Mouse (Mus musculus): ENCODE measurements around the gene Ank.

Ank gene

DNA sequence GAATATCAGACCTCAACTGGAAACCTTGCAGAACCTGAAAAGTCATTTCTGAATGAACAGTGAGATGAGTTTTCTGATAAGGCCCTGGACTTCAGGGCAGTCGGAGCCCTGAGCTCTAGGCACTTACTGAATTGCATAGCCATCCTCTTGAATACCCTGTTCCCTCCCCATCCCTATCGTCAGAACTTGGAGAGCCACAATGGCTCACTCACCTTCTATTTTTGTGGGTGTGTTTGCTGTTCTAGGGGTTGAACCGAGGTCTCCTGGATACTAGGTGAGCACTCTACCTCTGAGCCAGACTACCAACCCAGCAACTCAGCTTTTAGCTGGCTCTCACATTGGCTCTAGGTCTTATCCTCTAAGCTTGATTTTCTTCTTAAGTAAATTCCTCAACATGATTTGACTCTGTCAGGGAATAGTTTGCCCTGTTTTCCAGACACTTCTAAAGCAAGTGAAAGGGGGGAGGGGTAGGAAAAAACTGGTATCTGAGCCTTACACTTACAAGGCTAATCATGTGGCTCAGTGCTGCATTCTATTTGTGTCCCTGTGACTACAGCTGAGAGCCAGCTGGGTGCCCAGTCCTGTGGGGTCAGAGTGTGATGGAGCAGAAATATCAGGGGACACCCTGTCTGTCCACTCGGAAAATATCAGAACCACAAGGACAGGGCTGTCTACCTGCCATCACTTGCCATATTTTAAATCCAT is 71.2 kb downstream of the Ank start:
- no peak for DNase-seq (ENCODE audit: low spot score)

DNA sequence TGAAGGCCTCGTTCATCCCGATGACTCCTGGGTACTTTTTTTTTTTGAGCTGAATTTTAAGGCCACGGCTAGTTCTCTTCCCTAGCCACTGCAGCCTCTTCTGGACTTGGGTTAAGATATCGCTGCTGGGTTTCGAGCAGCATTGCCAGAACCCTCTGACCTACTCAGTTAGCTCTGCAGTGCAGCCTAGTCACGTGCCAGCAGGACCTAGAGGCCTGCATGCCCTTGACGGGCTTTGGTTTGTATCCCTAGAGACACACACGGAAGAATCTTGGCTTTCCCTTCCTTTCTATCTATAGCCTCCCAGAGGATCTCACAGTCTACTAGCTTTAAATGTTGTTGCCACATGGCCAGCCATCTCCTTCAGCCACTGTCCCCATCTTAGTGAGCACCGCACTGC is 73.3 kb downstream of the Ank start:
- DNase-seq (ENCODE audit: low spot score), result no peak

DNA sequence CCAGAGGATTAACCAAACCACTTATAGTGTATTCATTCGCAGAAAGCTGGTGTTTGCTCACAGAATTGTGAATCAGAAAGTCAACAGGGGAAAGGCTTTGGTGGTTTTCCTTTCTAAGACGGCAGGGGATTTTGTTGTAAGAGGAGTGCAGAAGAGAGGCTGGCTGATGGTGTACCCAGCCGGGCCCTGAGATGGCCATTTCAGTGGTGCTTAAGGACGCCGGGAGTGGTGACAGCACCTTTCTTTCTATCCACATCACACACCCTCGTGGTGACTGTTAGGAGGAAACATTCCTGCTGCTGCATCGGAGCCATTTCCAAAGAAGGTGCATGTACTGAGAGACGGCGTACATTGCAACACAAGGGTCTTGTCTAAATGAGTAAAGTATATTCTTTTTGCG is 78.7 kb downstream of the Ank start:
- no peak for DNase-seq (ENCODE audit: low spot score)

DNA sequence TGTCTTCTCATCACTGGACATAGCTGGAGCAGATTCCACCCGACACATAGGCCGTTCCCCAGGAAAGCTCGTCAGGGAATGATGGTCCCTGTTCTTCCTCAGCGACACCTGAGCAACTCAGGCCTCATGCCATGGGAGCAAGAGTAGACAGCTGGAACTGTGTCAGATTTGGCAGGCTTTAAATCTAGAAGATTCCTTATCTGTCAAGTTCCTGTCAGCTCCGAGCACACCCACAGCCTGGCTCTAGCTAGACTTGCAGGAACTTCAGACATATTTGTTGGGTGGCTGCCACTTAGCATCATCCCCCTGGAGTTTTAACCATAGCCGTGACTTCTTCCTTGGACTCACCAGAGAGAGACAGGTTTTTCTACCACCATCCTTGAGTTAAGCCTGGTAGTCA is 81.6 kb downstream of the Ank start:
- DNase-seq (ENCODE audit: low spot score), result no peak

DNA sequence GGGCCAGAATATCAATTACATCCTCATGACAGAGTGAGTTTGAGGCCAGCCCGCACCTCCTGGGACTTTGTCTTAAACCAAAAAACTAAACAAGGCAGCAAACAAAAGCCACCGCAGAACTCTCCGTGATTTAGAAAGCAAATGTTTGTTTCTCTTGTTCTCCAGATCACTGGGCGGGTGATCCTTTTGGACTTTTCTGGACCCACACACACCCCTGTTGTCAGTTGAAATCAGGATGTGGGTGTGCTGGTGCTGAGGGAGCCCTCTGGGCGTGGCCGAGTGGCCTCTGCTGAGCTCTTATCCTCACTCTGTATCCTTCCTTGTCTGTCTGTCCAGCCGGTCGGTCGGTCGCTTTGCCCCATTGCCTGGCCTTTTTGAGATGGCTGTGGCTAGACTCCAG is 82.6 kb downstream of the Ank start:
- no peak for DNase-seq (ENCODE audit: low spot score)

DNA sequence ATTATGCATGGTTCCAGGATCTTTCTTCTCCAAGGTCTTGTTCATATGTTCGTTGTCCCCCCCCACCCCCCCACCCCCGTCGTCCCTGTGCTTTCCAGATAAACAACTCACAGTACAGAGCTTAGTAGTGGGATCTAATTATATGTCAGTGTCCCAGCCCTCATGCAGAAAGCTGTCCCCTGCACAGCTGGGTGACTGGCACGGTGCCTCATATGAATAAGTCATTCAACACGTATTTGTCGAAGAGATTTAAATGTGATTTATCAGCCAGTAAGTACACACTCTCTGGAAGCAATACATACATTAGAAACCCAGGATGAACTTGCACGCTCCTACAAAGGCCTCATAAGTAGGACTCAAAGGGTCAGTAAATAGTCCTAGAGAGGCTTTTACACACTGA is 83.4 kb downstream of the Ank start:
- DNase-seq (ENCODE audit: low spot score), result no peak

DNA sequence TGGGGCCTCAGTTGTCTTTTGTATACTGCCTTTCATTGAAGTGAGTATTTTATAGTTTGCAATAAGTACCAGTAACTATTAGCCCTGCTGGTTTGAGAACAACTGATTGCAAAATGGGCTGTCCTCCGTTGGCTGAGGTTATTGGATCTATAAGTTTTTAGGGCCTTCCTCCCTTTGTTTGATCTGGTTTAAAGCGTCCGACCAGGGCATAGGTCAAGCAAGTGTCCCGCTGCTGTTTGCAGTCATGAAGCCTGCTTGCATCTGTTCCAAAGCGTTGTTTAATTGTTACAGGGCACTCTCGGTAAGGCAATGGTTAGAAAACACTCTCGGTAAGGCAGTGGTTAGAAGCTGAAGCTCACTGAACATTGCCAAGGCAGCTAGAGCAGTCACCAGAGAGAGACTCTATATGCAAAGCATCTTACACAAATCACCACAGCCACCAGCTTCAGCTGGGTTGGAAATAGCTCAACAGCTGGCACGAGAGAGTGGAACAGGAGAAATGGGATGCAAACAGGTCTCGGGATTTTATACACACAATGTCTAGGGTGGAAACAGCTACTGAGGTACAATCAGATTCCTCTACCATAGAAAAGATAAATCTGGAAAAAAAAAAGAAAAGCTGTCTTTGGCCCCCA is 84.0 kb downstream of the Ank start:
- no peak for DNase-seq (ENCODE audit: low spot score)

DNA sequence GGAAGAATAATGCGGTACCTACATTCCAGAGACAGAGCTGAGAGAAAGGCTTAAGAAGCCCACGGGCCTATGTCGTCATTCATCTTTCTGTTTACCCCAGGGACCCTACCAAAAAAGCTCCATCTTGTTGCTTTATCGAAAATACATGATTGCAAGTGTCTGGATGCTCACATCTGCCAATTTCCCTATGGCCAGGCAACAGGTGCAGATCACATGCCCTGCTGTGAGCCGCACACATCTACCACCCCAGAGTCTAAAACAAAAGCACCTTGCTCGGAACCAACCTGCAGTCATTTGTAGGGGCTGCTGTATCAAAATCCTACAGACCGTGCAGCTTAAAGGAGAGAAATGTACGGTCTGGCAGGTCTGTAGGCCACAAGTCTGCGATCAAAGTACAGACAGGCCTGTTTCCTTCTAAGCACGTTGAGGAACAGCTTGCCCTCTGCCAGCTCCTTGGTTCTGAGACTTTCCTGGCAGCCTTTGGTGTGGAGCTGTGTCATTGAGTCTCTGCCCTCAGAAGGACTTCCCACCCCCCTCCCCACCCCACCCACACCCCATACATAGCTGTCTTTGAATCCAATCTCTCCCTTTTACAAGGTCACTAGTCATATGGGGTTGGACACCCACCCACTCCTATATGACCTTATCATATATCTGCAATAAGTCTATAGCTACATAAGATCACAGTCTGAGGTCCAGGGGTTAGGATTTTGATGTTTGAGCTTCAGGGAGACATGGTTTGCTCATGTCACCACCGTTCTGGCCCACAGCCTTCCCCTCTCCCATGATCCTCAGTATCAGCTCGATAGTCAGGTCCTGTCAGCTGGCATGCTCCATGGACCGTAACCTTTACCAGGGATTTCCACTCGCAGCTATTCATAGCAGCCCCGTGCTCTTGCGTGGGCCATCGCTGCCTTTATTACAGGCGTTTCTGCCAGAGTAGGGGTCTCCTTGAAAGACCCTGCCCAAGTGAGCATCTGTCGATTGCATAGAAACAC is 84.9 kb downstream of the Ank start:
- DNase-seq (ENCODE audit: low spot score), result no peak

DNA sequence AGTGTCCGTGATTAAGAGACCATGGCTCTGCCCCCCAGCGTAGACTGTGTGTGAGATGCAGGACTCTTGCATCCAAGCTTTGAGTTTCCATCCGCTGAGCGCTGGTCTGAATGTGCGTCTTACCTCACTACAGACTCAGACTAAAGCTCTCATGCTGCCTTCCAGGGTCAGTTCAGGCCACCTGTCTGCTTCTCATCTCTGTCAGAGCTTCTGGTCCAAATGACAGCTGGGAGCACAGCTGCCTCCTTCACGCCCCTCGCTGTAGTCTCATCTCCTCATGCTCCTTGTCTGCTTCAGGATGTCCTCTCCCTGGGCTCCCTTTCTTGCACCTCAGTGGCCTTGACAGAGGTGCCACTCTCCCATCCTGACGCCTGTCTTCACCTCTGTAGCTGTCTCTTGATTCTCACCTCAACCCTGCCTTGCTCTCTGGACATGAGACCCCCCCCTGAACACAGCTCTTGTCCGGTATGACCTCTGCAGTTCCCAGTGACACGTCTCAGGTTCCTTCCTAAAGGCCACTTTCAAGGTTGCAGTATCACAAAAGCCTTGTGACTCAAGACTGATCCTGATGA is 85.7 kb downstream of the Ank start:
- no peak for DNase-seq (ENCODE audit: low spot score)

DNA sequence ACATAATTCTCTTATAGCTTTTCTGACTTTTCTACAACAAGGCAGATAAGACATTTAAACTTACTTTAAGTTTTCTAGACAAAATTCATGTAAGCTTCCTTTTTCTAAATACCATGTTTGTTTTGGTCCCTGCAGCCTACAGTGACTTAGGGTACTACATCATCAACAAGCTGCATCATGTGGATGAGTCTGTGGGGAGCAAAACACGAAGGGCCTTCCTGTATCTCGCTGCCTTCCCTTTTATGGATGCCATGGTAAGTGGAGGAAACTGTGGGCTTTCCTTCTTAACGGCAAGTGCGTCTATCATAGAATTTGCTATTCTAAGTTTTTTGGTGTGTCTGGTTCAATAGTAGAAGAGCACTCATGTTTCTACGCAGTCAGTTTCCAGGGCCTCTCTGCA is 87.1 kb downstream of the Ank start:
- no peak for DNase-seq (ENCODE audit: low spot score)

DNA sequence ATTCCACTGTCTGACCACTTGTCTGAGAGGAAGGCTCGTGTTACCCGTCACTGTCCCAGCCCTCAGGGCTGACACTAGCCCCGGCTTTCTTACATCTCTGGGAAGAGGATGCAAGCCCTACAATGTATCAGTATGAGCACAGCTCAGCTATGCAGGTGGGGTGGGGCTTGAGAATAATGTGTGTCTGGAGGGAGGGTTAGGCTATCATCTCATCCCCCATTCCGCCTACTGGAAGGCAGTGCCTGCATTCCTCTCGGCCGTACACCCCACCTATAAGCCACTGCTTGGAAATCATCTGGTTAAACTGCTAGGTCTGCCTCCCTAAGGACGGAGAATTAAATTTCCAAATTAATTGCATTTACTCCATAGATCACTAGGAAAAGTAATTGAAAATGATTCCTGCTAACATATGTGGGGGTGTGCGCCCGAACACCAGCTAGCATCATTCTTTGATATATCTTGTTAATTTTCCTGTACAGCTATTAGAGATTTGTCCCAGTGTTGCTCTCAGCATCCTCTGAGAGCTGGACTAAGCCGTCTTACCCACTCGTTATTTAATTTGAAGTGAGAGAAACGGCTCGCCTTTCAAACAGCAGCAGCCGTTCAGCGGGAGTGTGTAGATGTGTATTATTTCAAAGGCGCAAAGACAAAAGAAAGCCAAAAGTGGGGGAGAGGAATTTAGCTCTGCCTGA is 92.1 kb downstream of the Ank start:
- DNase-seq (ENCODE audit: low spot score), result no peak

DNA sequence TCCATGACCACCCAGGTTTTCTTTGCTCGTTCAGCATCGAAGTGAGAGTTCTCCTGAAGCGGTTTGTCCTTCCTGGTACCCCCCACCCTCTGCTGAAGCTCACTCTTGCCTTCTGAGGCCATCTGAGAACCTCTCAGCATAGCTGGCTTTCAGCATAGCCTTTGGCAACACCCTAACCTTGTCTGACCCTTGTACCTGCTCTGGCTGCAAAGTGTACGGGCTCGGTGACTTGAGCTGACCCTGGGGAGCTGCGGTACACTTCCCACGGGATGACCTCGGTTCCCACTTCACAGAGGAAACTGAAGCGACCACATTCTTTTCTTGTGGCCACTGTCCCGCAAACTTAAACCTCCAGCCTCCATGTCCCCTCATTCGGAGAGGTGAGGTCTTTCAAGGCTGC is 93.8 kb downstream of the Ank start:
- no peak for DNase-seq (ENCODE audit: low spot score)

DNA sequence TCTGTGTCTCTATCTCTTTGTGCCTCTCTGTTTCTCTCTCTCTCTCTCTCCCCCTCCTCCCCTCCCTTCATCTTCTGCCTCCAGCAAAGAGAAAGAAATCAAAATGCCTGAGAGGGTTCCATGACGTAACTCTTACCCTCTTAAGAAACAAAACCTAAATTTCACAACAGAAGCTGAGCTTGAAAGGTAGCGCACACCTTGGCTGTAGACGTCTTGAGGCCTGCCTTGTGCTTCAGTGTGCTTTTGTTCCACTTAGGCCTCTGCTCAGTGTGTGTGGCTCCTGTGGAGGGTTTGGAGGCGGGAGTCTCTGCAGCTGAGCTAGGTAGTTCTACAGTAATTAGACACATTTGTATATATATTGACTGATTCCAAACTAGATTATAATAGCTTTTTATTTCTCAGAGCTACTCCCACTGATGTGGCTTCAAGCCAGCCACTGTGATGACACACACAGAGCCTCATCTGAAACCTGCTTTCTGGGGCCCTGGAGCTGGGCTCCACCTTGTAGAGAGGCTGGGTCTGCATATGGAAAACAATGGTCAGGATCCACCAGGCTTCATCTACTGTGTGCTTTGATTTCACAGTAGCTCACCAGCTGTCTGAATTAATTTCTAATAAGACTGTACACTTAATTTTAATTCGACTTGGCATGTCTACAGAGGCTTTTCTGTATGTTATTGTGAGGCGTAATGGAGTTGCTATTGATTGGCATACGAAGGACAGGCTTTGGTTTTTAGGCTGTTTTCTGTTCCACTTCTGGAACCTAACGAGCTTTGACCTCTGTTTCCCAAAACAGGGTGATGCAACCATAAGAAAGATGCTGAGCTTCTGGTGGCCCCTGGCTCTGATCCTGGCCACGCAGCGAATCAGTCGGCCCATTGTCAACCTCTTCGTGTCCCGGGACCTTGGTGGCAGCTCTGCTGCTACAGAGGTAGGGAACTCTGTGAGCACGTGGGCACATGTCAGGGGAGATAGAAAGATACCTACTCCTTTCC is 97.9 kb downstream of the Ank start:
- no peak for DNase-seq (ENCODE audit: low spot score)

DNA sequence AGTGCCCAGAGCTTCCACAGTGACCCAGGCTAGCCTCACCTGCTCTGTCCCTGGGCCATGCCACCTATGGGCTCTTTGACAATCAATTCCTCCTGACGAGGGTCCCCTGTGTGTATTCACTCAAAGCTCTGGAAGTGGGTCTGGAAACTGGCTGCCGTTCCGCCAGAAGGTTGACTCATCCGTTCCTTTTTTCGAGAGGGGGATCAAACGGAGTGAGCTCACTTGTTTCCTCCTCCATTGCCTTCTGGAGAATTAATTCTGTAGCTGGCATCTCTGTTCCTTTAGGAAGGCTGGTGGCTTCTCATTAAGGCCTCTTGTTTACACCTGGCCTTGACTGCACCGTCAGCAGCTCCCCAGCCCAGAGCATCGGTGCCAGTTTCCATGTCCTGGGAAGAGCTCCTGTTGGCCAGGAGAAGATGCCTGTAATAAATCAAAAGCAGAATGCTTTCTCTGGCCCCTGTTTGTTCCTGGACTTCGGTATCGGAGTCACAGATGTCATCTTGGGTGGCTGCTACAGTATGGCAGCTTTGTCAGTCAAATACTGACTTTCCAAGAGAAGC is 99.2 kb downstream of the Ank start:
- DNase-seq (ENCODE audit: low spot score), result no peak

DNA sequence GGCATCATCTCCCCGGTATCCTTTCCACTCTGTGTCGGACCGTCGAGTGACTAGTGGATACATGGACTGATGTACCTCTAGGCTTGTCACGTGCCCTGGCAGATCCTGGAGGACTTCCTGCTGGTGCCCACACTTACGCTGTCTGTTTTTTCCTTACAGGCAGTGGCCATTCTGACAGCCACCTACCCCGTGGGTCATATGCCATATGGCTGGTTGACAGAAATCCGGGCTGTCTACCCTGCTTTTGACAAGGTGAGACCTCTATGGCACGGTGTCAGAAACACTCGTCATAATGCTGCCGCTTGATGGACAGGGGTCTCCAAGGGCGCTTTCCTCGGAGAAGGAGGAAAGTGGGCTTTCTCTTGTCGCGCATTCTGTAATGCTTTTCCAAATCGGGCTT is 100.9 kb downstream of the Ank start:
- no peak for DNase-seq (ENCODE audit: low spot score)

DNA sequence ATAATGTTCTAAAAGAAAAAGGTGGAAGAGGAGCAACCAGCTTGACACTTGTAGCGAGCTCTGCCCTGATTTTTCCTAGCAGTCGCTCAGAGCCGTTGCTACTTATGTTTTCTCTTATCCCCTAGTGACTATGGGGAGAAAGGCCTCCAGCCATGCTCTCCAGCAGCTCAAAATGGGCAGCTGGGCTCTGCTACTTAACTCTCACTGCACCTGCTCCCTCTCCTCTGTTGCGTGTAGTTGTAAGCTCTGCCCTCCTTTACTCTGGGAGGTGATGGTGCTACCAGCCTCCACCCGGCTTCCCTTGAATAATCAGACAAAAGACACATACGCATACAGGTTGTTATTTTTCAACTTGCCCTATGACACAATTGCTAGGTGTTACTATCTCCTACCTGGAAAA is 101.9 kb downstream of the Ank start:
- no peak for DNase-seq (ENCODE audit: low spot score)

DNA sequence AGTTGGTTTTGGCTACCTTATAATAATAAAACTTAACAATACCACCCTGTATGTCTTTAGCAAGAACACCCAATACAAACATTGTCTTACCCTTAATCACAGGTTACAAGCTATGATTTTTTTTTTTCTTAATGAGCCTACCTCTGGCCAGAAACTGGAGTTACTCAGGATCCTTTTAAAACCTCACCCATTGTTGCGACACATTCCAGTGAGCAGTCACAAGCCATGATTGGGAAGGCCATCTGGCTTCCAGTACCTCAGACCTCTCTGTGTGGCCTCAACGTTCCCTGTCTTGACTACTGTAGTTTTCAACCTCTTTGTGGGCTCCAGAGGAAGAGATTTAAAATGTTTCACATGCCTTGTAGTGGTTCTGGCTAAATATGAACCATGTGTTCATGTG is 103.4 kb downstream of the Ank start:
- no peak for DNase-seq (ENCODE audit: low spot score)

DNA sequence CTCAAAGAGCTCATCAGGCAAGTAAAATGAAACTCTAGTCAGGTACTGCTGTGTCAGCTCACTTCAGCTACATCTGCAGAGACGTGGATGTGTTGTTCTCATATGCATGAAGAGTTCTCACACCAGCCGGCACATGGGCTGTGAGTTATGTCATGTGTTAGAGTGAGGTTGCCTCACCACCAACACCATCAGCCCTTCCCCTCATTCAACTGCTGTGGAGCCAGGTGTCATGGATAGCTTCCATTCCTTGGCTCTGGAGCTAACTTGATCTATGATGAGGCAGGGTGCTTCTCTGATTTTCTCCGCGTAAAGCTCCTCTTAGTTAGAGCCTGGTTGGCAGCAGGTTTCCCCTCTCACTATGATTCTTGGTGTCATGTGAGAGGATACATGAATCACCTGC is 103.9 kb downstream of the Ank start:
- DNase-seq (ENCODE audit: low spot score), result no peak

DNA sequence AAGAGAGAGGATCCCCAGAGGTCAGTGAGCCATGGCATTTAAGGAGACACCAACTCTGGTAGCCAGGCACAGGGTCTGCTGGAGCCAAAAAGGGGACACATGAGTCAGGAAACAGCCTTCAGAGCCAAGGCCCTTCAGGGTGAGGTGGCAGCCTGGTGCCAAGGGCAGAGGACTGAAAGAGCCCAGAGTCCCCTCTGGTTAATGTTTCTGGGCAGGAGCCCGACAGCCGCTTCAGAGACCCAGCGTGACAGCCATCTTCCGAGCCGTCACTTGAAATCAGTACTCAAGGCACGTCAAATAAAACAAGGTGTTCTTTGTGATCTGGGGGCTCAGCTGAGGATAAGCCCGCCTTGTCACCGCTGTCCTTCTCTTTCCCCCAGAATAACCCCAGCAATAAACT is 104.7 kb downstream of the Ank start:
- DNase-seq (ENCODE audit: low spot score), result no peak

DNA sequence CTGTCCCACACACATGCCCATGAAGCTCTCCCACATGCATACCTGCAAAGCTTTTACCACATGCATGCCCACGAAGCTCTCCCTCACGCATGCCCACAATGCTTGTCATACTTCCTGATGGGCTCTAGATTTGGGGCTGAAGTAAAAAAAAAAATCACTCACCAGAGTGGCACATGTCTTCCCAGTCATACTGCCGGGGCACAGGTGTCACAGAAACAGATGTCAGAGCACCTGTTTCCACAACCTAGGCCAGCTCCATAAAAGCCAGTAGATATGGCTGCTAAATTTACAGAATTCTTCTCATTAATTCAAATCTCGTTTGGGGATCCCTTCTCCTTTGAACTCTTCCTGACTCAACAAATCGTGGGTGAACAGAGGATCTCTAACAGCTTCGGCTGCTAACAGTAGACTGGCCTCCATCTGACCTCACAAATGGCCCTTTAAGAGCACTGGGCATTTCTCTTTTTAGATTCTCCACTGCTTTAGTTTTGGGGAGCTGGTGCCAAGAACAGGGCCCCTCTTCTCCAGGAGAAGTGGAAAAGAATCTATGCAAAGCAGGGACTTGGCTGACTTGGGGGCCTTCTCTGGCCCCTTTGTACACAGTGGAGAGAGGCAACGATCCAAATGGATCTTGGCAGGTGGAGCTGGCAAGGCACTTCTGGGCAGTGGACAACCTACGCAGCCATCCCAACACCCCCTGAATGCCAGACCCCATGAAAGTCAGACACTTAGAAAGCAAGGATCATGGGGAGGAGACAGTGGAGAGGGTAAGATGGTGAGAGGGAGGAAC is 108.7 kb downstream of the Ank start:
- no peak for DNase-seq (ENCODE audit: low spot score)

Measured in ovary, postnatal 10 days (tissue).